Mouse (Mus musculus): Measurements from ENCODE around the gene Ift122.

GRCm38 (mm10) chr6:115833861-115834260, 19.4 kb upstream of the Ift122 start:
- no peak for TF ChIP-seq MAFK (IDR thresholded peaks at IDR 0.05; ENCODE audit: insufficient replicate concordance, low read length)
- no peak for TF ChIP-seq EP300 (IDR thresholded peaks at IDR 0.05; ENCODE audit: low read length)
- no peak for TF ChIP-seq CTCF (conservative IDR thresholded peaks at IDR 0.05 in 1 of 2, IDR thresholded peaks at IDR 0.05 in 1 of 2; ENCODE audit: low read depth in 2 of 2, low read length in 2 of 2)
- TF ChIP-seq POLR2A (IDR thresholded peaks at IDR 0.05; ENCODE audit: low read depth, low read length), result no peak
- no peak for TF ChIP-seq HCFC1 (IDR thresholded peaks at IDR 0.05; ENCODE audit: low read depth, low read length)
- TF ChIP-seq ZC3H11A (IDR thresholded peaks at IDR 0.05; ENCODE audit: low read depth, low read length), result no peak
- no peak for TF ChIP-seq JUN (IDR thresholded peaks at IDR 0.05; ENCODE audit: insufficient read depth, low read depth, low read length)
- TF ChIP-seq JUND (conservative IDR thresholded peaks at IDR 0.05; ENCODE audit: low read depth, low read length), result no peak
